Mouse (Mus musculus): ENCODE measurements around the gene Fndc3a. TPM values are rescaled to one million over a fixed set of nuclear protein-coding genes. Genes with fewer than 3 reads are reported as not detected.

Gene Fndc3a
- total RNA-seq, 2 experiments from 2014 or later = 78.7 to 79.2 TPM

DNA sequence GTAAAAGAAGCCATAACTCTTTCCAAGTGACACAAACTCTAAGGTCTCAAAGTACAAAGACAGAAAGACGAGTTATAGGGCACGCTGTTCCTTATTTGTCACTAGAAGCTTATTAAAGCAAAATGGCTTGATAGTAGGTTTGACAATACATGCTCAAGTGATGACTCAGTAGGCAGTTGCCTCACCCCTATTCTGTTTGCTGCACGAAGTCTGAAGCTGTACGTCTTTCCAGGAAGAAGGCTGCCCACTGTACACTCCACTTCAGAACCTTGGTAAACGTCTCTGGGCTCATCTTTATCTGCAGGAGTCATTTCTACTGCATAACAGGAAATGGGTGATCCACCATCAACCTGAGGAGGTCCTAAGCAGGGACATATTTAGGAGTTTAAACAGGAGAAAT is 151.0 kb downstream of the Fndc3a start:
- DNase-seq (ENCODE audit: low spot score in 2 of 2) = no peak

GRCm38 (mm10) chr14:72555846-72556245 is 154.0 kb downstream of the Fndc3a start:
- DNase-seq (ENCODE audit: low spot score in 2 of 2) = no peak

GRCm38 (mm10) chr14:72536392-72537017 is 173.3 kb downstream of the Fndc3a start:
- no peak for DNase-seq (ENCODE audit: low spot score in 2 of 2)

DNA sequence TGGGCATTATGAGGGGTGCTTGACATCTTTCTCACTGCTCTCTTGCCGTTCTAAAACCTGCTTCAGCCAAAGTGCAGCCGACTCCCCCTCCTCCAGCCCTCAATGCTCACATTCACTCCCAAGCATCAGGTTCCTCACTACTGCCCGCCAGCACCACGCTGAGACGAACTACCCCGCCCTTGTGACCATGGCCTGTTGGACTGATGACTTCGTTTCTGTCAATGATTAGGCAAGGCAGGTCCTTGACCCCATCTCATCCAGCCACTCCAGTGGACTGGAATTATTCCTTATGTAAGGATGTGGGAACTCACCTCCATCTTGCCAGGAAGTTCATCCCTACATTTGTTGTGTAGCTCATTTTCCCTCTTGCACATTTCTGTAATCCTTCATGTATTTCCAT is 175.9 kb downstream of the Fndc3a start:
- DNase-seq (ENCODE audit: low spot score in 2 of 2) = no peak

- DNase-seq (ENCODE audit: low spot score in 2 of 2) = no peak
Observed at GRCm38 (mm10) chr14:72532028-72532917, 177.5 kb downstream of the Fndc3a start.

DNA sequence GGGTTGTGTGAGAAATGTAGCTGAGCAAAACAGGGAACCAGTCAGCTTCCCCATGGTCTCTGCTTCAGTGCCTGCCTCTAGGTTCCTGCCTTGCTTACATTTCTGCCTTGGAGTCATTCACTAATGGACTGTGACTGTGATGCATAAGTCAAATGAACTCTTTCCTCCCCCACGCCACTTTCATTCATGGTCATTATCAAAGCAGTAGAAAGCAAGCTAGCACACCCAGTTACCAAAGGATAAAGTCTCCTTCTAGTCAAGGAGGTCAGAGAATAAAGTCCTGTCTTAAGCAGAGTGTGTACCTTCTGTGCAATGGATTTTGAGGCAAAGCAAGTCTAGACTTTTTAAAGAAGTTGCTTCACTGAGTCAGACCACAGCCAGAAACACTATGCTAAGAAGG is 182.7 kb downstream of the Fndc3a start:
- no peak for DNase-seq (ENCODE audit: low spot score in 2 of 2)

DNA sequence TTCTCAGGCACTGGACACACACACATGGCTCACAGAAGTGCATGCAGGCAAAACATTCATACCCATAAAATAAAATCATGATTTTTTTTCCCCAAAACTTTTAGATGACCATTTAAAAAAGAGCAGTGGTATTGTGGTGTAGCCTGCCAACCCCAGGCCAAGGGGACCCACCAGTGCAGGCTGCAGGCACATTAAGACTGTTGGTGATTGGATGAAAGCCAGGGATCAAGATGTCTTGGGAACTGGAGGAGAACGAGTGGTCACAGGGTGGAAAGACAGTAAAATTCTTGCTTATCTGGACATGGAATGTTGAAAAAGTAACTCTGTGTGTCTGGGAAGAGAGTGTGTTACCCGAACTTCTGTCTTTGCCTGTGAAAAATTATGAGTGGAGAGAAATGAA is 190.2 kb downstream of the Fndc3a start:
- DNase-seq (ENCODE audit: low spot score in 2 of 2) = no peak

DNA sequence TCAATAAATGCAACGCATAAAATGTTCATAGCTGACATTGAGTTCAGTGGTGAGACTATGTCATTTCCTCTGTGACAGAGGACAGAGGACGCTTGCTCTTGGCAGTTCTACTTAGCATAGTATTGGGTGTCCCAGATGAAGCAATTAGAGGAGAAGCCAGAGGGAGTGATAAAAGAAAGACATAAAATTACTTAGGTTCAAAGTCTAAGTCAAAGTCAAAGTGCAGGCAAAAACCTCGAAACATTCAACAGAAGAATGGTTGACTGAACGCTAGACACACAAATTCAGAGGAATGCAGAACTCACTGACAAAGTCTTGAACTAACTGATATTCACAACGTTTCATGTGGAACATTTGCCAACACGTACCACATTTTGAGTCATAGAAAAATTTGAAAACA is 191.0 kb downstream of the Fndc3a start:
- DNase-seq (ENCODE audit: low spot score in 2 of 2) = no peak

DNA sequence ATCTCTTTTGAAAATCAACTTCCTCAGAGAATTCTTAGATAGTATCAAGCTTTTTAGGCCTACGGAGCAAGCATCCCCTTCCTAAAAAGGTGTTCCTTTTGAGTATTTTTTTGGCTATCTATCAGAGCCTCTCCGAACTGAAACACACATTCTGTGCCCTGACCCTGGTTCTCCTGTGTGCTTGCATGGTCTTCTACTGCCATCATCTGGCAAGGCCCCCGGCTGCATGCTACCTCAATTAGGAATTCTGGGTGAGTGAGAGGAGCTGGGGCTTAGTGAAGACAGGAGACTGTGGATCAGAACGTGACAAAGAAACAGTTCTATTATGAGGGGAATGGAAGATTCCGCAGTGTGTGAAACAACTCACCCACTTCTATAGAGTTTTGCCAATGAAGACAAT is 193.4 kb downstream of the Fndc3a start:
- no peak for DNase-seq (ENCODE audit: low spot score in 2 of 2)

DNA sequence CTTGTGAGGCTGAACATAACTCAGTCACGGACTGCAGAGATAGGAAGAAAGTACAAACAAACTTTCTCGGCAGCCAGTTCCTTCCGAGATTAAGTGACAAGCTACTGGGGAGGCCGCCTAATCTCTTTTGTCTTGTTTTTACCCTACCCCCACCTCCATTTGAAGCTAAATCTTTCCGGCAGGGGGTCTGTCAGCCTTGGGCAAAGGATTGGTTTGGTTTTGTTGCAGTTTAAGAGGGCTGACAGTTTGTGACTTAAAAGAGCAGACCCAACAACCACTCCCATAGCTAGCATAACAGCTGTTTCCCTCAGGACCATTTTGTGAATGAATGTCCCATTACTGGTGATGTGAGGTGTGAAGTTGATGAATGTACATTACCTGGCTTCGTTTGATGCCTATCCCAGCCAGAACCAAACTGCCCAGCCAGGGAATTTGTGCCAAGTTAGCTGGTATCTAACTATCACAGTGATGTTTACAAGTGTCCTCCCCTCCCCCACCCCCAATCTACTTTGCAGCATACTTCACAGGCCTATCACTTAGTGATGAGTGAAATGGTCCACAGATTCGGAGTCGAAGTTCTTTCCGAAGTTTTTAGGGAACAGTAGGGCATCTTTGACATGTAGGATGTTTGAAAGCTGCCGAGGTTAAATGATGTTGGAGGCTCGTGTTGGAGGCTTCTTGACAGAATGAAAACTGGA is 202.9 kb downstream of the Fndc3a start:
- no peak for DNase-seq (ENCODE audit: low spot score in 2 of 2)

DNA sequence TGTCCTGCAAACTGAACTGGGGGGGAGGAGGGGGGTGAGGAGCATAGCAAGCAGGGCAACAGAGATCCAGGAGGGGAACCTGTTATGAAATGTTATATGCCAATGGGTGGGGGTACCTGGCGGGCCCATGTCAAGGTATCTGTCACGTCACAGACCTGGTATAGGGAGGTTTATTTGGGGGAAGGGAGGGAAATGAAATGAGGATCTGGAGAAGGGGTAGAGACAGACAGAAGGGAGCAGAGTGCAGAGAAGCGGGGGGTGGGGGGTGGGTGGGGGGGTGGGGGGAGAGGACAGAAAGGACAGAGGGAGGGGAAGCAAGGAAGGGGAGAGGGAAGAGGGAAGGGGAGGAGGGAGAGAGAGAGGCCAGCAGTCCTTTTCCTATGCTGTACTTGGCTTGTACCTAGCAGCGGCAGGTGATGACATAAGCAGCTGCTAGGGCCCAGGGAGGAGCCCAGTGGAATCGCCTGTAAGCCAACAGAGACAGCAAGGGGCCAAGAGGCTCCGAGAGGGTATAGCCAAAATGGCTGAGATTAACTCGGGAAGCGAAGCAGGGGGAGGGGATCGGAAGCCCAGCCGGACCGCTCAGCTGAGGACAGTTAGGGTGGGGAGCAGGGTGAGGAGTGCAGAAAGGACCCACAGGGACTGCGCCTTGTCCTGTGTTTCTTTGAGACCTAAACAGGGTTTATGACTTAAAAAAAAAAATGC is 203.6 kb downstream of the Fndc3a start:
- peak in 1 of 2 experiments; percentile 2 for DNase-seq (ENCODE audit: low spot score in 2 of 2)

GRCm38 (mm10) chr14:72504985-72505384 is 204.8 kb downstream of the Fndc3a start:
- DNase-seq (ENCODE audit: low spot score in 2 of 2) = no peak

DNA sequence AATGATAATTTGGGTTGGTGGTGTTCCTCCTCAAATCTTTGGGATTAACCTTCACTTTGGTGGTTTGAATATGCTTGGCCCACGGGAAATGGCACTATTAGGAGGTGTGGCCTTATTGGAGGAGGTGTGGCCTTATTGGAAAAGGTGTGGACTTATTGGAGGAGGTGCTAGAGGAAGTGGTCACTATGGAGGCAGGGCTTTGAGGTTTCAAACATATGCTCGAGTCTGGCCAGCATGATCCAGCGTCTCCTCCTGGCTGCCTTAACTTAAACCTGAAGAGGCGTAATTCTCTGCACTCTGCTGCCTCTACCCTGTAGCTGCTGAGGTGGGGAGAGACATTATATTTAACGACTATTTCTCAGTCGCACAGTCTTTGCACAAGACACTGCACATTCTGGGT is 206.6 kb downstream of the Fndc3a start:
- no peak for DNase-seq (ENCODE audit: low spot score in 2 of 2)

DNA sequence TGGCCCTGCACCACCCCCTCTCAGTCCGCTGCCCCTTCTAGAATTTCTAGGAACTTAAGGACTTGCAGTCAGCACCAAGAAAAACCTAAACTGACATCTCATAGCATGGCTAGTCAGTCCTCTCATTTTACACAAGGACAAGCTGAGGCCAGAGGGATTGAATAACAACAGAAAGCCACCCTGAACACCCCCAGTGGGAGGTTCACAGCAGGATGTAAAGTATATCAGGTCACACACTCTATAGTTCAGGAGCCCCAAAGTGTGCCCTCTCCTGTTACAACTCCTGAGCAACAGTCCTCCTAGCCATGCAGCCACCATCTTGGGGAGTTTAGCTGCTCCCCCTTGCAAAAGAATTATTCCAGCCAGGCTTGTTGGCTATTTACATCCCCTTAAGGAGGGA is 216.0 kb downstream of the Fndc3a start:
- no peak for DNase-seq (ENCODE audit: low spot score in 2 of 2)

- no peak for DNase-seq (ENCODE audit: low spot score in 2 of 2)
Observed at GRCm38 (mm10) chr14:72491738-72492137, 218.1 kb downstream of the Fndc3a start, which contains the start of gene Gm9195. Gene Gm9195, minus strand, starts transcription at chr14:72491838.

DNA sequence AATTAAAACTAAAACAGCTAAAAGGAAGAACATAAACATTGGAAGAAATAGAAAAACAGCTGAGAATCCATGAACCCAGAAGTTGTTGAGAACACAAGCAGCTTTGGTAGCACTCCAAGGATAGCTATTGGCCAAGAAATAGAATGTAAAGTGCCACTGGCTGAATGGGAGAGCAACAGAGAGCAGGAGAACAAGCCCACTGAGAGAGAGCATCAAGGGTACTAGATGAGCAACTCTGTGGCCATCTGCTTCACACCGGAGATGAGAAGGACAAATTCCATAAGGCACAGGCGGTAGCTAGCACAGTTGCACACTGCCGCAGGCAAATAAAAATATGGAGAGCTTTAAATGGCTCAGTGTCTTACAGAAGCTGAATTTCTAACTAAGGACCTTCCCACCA is 219.4 kb downstream of the Fndc3a start:
- DNase-seq (ENCODE audit: low spot score in 2 of 2) = no peak

Other genes with a start within 250 kb of the Fndc3a start
- not detected for gene Gm9195, start 218.2 kb downstream of the Fndc3a start, total RNA-seq (2021)